Mouse (Mus musculus) olfactory bulb, adult 2 months (tissue): ENCODE data around the gene Dytn.

Source experiments
- CTCF ChIP-seq: fragments of 200-500 bp; IDR thresholded peaks from 2 replicates; pipeline ENCODE4 v1.5.1; 2012; ENCODE audit warnings: low read depth, mild to moderate bottlenecking, low read length, moderate library complexity; ENCODE audit not compliant: insufficient read depth
- POLR2A ChIP-seq: fragments of 200-500 bp; IDR thresholded peaks from 2 replicates; pipeline ENCODE4 v1.6.1; 2012; ENCODE audit warnings: mild to moderate bottlenecking, low read depth, low read length, moderate library complexity; ENCODE audit not compliant: insufficient read depth

GRCm38 (mm10) chr1:63675975-63676374, 10.8 kb downstream of the Dytn start:
- no peak for TF ChIP-seq CTCF
- TF ChIP-seq POLR2A: no peak
